Mouse (Mus musculus) hindbrain, embryonic 13.5 days (tissue): ENCODE data around the gene Fancg. TPM values are rescaled to one million over a fixed set of nuclear protein-coding genes. Genes with fewer than 3 reads are reported as not detected.

Experiments
- ATAC-seq: fragments of 200-750 bp; cut with Nextera tagmentation; 2 replicates; pipeline ENCODE4 v1.8.0; 2017; ENCODE audit warnings: moderate TSS enrichment; ENCODE audit not compliant: low FRiP score
- H3K27ac ChIP-seq: fragments of 300-500 bp; sonication (generic); 2 replicates; pipeline ENCODE4 v1.5.1; 2015; ENCODE audit warnings: inconsistent platforms, mild to moderate bottlenecking, moderate library complexity
- H3K27me3 ChIP-seq: fragments of 300-500 bp; sonication (generic); 2 replicates; pipeline ENCODE4 v1.6.1; 2015; ENCODE audit warnings: mild to moderate bottlenecking, inconsistent platforms
- H3K36me3 ChIP-seq: fragments of 300-500 bp; sonication (generic); 2 replicates; pipeline ENCODE4 v1.6.1; 2015; ENCODE audit warnings: mild to moderate bottlenecking, inconsistent platforms
- H3K4me1 ChIP-seq: fragments of 300-500 bp; sonication (generic); replicated peaks from 2 replicates; pipeline ENCODE4 v1.6.1; 2015; ENCODE audit warnings: inconsistent platforms
- H3K4me2 ChIP-seq: fragments of 300-500 bp; sonication (generic); 2 replicates; pipeline ENCODE4 v1.6.1; 2015; ENCODE audit warnings: inconsistent platforms, mild to moderate bottlenecking, moderate library complexity
- H3K4me3 ChIP-seq: fragments of 300-500 bp; sonication (generic); 2 replicates; pipeline ENCODE4 v1.5.1; 2015; ENCODE audit warnings: mild to moderate bottlenecking, inconsistent platforms
- H3K9ac ChIP-seq: fragments of 300-500 bp; sonication (generic); 2 replicates; pipeline ENCODE4 v1.6.1; 2015; ENCODE audit warnings: mild to moderate bottlenecking, inconsistent platforms
- H3K9me3 ChIP-seq: fragments of 300-500 bp; sonication (generic); 2 replicates; pipeline ENCODE4 v1.6.1; 2016; ENCODE audit warnings: inconsistent platforms
- WGBS: fragments of 180-500 bp; shearing (Covaris S2); methylation state at CpG from one replicate; pipeline ENCODE4 v1.1.7; 2015; 5-methylcytosine and 5-hydroxymethylcytosine counted together
- polyA plus RNA-seq: library from polyadenylated mRNA; unstranded; fragments of >200 nt; fragmentation: Nextera tagmentation; extraction: Ambion mirVana; gene quantifications from 2 replicates; pipeline ENCODE4 v1.2.1, GENCODE M21; 2015

The Fancg gene
- polyA plus RNA-seq, 1 experiment from 2014 or later, result 20.0 TPM

GRCm38 (mm10) chr4:43043644-43044357 is 33.5 kb upstream of the Fancg start:
- Histone ChIP-seq H3K9ac (peak overlapping the region; percentile 76), H3K4me3 (peak overlapping the region; percentile 56), H3K4me2 (peak overlapping the region; percentile 71), H3K36me3 (no peaks in the 10 kb centered on the region), H3K27me3 (no peaks in the 10 kb centered on the region), H3K27ac (peak overlapping the region; percentile 88), H3K9me3 (no peaks in the 10 kb centered on the region), H3K4me1 (peaks cover 49% of the 10 kb centered on the region)
- 7% methylated on average over 7 of the region's 7 CpGs for WGBS
- peak; percentile 62 for ATAC-seq

- H3K9ac ChIP-seq, result no peak overlapping the region
- 70% methylated on average over 9 of the region's 9 CpGs for WGBS
- H3K4me3 ChIP-seq, result 0 out of 2 replicates have a peak overlapping the region, but pooled peaks have one; percentile 81
- H3K4me1 ChIP-seq, result peaks cover 64% of the 10 kb centered on the region
- peaks cover 9% of the 10 kb centered on the region for H3K36me3 ChIP-seq
- no peak for ATAC-seq
- H3K9me3 ChIP-seq, result no peaks in the 10 kb centered on the region
- no peaks in the 10 kb centered on the region for H3K27me3 ChIP-seq
- peak overlapping the region; percentile 14 for H3K4me2 ChIP-seq
- H3K27ac ChIP-seq, result peak overlapping the region; percentile 30; the same call in 1 of the 2 replicates
Measured at GRCm38 (mm10) chr4:43040881-43041547, 30.7 kb upstream of the Fancg start.

- no peaks in the 10 kb centered on the region for H3K27me3 ChIP-seq
- ATAC-seq, result peak; percentile 95
- peak overlapping the region; percentile 89 for H3K27ac ChIP-seq
- H3K4me3 ChIP-seq, result peak overlapping the region; percentile 81
- peak overlapping the region; percentile 95 for H3K4me2 ChIP-seq
- H3K9ac ChIP-seq, result peak overlapping the region; percentile 92
- peaks cover 18% of the 10 kb centered on the region for H3K36me3 ChIP-seq
- peaks cover 61% of the 10 kb centered on the region for H3K4me1 ChIP-seq
- under 1% methylated on average over 25 of the region's 25 CpGs for WGBS
- no peaks in the 10 kb centered on the region for H3K9me3 ChIP-seq
Measured at GRCm38 (mm10) chr4:43040114-43040572, 29.8 kb upstream of the Fancg start.

GRCm38 (mm10) chr4:43039609-43040008 is 29.3 kb upstream of the Fancg start:
- ATAC-seq, result peak; percentile 38

GRCm38 (mm10) chr4:43038567-43039495 is 28.5 kb upstream of the Fancg start:
- H3K4me1 ChIP-seq, result peaks cover 48% of the 10 kb centered on the region
- peak overlapping the region; percentile 95 for H3K4me2 ChIP-seq
- peak overlapping the region; percentile 81 for H3K4me3 ChIP-seq
- H3K9me3 ChIP-seq, result no peaks in the 10 kb centered on the region
- H3K27ac ChIP-seq, result peak overlapping the region; percentile 89
- no peak for ATAC-seq
- peak overlapping the region; percentile 92 for H3K9ac ChIP-seq
- peaks cover 31% of the 10 kb centered on the region for H3K36me3 ChIP-seq
- H3K27me3 ChIP-seq, result no peaks in the 10 kb centered on the region
- WGBS, result 59% methylated on average over 15 of the region's 15 CpGs

More at GRCm38 (mm10) chr4:43039609-43040008, 29.3 kb upstream of the Fancg start:
- Histone ChIP-seq H3K4me1 (peaks cover 56% of the 10 kb centered on the region), H3K9ac (peak overlapping the region; percentile 92), H3K9me3 (no peaks in the 10 kb centered on the region), H3K4me3 (peak overlapping the region; percentile 81), H3K27me3 (no peaks in the 10 kb centered on the region), H3K27ac (peak overlapping the region; percentile 89), H3K4me2 (peak overlapping the region; percentile 95), H3K36me3 (peaks cover 23% of the 10 kb centered on the region)
- 3% methylated on average over 11 of the region's 11 CpGs for WGBS

DNA sequence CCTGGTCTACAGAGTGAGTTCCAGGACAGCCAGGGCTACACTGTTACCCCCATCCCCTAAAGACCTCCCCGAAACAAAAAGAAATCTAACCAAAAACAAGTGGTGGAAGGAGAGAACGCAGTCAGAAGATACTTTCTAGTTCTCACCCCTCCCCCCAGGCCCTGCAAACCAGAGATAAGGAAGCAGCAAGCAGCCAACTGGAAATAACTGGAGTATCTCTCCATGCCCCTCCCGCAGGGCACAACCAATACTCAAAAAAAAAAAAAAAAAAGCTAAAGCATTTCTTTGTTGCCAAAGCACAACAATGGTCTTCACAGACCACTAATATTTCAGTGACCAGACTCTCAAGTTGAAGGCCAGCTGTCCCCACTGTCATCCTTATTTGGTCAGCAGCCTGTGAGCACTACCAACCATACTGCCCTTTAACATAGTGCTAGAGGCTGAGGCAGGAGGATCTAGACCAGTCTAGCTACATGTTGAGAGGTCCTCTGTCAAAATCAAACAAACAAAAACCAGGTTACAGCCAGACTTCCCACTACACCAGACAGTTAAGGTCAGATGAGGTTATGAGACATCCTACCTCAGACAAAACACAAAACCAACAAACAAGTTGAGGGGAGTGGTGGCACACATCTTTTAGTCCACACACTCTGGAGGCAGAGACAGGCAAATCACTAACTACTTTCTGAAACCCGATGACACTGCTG is 27.7 kb upstream of the Fancg start:
- Histone ChIP-seq H3K36me3 (peaks cover 39% of the 10 kb centered on the region), H3K27me3 (no peaks in the 10 kb centered on the region), H3K9ac (peak overlapping the region; percentile 92), H3K4me1 (peaks cover 40% of the 10 kb centered on the region), H3K9me3 (no peaks in the 10 kb centered on the region), H3K27ac (no peak overlapping the region), H3K4me3 (0 out of 2 replicates have a peak overlapping the region, but pooled peaks have one; percentile 3), H3K4me2 (peak overlapping the region; percentile 95)
- WGBS, result 75% methylated on average over 4 of the region's 4 CpGs
- no peak for ATAC-seq

DNA sequence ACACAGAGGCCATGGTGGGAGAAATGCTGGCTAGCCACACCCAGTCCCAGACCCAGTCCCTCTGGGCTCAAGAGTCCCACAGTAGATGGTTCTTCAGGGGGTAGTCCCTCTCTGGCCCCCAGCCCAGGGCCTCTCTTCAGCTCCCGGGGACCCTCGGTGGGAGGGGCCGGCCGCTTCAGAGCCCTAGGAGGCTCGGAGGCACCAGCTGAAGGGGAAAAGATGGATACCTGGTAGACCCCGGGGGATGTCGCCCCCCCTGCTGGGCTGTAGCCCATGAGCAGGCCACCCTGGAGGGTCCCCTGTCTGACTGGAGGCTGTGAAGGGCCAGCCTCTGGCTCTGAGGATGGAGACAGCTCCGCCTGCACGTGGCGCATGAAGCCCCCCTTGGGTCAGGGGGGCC is 26.1 kb upstream of the Fancg start:
- no peak overlapping the region for H3K4me2 ChIP-seq
- WGBS, result 87% methylated on average over 10 of the region's 10 CpGs
- ATAC-seq, result no peak
- no peaks in the 10 kb centered on the region for H3K27me3 ChIP-seq
- no peak overlapping the region; the same call in 1 of the 2 replicates for H3K9ac ChIP-seq
- peaks cover 45% of the 10 kb centered on the region for H3K36me3 ChIP-seq
- no peak overlapping the region for H3K4me3 ChIP-seq
- H3K27ac ChIP-seq, result no peak overlapping the region
- no peaks in the 10 kb centered on the region for H3K9me3 ChIP-seq
- peaks cover 53% of the 10 kb centered on the region for H3K4me1 ChIP-seq

DNA sequence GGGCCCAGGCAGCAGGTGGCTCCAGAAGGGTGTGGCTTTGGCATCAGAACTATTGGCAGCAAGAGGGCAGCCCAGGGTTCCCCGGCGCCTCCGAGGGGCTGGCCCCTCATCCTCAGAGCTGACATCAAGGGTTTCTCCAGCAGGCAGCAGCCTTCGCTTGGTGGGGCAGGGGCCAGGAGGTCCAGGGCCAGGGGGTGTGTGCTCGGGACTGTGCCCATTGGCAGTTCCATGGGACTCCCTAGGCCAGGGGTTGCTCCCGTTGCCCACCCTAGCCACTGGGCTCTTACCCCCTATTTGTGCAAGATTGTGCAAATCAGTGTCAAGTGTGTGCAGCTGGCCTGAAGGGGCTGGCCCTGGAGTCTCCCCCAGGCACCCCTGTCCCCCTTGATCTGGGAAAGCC is 25.5 kb upstream of the Fancg start:
- peaks cover 48% of the 10 kb centered on the region for H3K4me1 ChIP-seq
- H3K36me3 ChIP-seq, result peaks cover 45% of the 10 kb centered on the region
- no peak for ATAC-seq
- no peak overlapping the region for H3K4me2 ChIP-seq
- H3K27ac ChIP-seq, result no peak overlapping the region
- no peaks in the 10 kb centered on the region for H3K9me3 ChIP-seq
- 87% methylated on average over 6 of the region's 6 CpGs for WGBS
- no peaks in the 10 kb centered on the region for H3K27me3 ChIP-seq
- no peak overlapping the region for H3K9ac ChIP-seq
- H3K4me3 ChIP-seq, result no peak overlapping the region

- ATAC-seq, result no peak
- 0 out of 2 replicates have a peak overlapping the region, but pooled peaks have one; percentile 8 for H3K9ac ChIP-seq
- no peak overlapping the region for H3K4me2 ChIP-seq
- WGBS, result 88% methylated on average over 14 of the region's 14 CpGs
- no peaks in the 10 kb centered on the region for H3K27me3 ChIP-seq
- H3K4me1 ChIP-seq, result peaks cover 44% of the 10 kb centered on the region
- H3K36me3 ChIP-seq, result peaks cover 60% of the 10 kb centered on the region
- no peak overlapping the region for H3K4me3 ChIP-seq
- no peaks in the 10 kb centered on the region for H3K9me3 ChIP-seq
- H3K27ac ChIP-seq, result no peak overlapping the region
Measured at GRCm38 (mm10) chr4:43033481-43033880, 23.2 kb upstream of the Fancg start.

GRCm38 (mm10) chr4:43032501-43032900 is 22.2 kb upstream of the Fancg start:
- Histone ChIP-seq H3K4me3 (no peak overlapping the region), H3K36me3 (peaks cover 70% of the 10 kb centered on the region), H3K27ac (peak overlapping the region; percentile 92), H3K4me2 (no peak overlapping the region), H3K9me3 (no peaks in the 10 kb centered on the region), H3K4me1 (peaks cover 34% of the 10 kb centered on the region), H3K9ac (no peak overlapping the region), H3K27me3 (no peaks in the 10 kb centered on the region)
- ATAC-seq, result no peak
- 100% methylated on average over 1 of the region's 1 CpGs for WGBS

- ATAC-seq, result peak; percentile 96
- Histone ChIP-seq H3K4me1 (peaks cover 28% of the 10 kb centered on the region), H3K9ac (peak within 1 kb of the TSS; percentile 94), H3K36me3 (peaks cover 75% of the 10 kb centered on the region), H3K27me3 (no peaks in the 10 kb centered on the region), H3K4me2 (peak within 1 kb of the TSS; percentile 86), H3K27ac (peak within 1 kb of the TSS; percentile 92), H3K4me3 (peak within 1 kb of the TSS; percentile 85), H3K9me3 (no peaks in the 10 kb centered on the region)
- WGBS, result under 1% methylated on average over 38 of the region's 38 CpGs
Measured at GRCm38 (mm10) chr4:43031237-43031995, 21.1 kb upstream of the Fancg start, which contains the start of gene Stoml2. Gene Stoml2, minus strand, starts transcription at chr4:43031710.
